Mouse (Mus musculus) splenic B cell, adult 2 months (primary cell): ENCODE data around the gene Plekhd1.

Source experiments
- DNase-seq: peaks from one replicate; pipeline ENCODE4 v3.0.0-alpha.2; 2011; ENCODE audit warnings: low read depth, low spot score
- H3K27me3 ChIP-seq: 2 replicates; pipeline ENCODE4 v1.6.1; 2012; ENCODE audit warnings: mild to moderate bottlenecking, low read length, moderate library complexity, mixed read lengths; ENCODE audit not compliant: control insufficient read depth, poor library complexity, insufficient read depth, severe bottlenecking
- H3K36me3 ChIP-seq: 2 replicates; pipeline ENCODE4 v1.6.1; 2012; ENCODE audit warnings: mild to moderate bottlenecking, low read length, moderate library complexity, mixed read lengths; ENCODE audit not compliant: control insufficient read depth, poor library complexity, insufficient read depth, severe bottlenecking

The Plekhd1 gene

DNA sequence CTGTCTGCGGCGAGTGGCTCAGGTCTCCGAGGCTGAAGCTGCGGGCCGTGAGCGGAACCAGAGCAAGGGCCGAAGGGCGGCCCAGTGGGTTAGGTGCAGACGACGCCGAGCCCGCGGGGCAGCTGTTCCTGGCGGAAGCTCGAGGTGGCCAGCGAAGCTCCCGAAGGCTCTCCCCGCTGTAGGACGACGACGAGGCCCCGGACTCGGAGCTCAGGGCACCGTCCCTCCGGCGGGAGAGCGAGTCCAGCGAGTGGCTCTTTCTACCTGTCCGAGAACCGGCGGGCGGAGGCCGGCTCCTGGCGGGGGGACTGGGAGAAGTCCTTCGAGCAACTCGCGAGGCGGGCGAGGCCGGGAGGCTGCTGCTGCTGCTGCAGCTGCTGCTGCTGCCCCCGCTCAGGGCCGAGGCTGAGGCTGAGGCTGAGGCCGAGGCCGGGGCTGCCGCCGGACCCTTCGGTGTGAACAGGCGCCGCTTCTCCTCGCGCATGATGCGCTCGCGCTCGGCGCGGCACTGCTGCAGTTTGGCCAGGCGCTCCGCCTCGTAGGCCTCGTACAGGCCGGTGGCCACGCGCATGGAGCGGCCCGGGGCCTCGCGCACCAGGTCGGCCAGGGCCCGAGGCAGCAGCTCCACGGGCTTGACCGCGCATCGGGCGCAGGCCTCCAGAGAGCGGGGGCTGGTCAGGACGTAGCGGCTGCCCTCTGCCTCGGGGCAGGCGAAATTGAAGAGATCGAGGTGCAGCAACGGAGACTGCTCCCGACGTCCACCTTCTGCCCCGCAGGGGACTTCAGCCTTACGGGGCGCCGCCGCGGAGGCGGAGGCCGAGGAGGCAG is 66.4 kb downstream of the Plekhd1 start:
- Histone ChIP-seq H3K36me3 (no peaks in the 10 kb centered on the region), H3K27me3 (peaks cover 4% of the 10 kb centered on the region; the same call in 1 of the 2 replicates)
- no peak for DNase-seq

DNA sequence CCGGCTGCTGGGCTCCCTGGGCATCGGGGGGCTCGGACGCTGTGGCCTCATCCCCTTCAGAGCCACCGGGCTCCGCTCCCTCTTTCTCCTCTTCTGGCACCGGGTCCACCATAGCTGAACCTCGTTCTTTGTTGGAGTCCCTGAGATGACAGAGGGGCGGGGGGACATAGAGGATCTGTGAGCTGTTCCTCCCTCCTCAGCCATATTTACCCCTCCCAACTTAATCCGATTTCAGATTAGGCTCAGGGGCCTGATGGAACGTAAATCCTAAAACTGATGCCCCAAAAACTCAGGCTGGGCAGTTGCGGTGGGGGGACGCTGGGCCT is 67.0 kb downstream of the Plekhd1 start:
- H3K27me3 ChIP-seq, result peaks cover 4% of the 10 kb centered on the region; the same call in 1 of the 2 replicates
- no peaks in the 10 kb centered on the region for H3K36me3 ChIP-seq
- no peak for DNase-seq

DNA sequence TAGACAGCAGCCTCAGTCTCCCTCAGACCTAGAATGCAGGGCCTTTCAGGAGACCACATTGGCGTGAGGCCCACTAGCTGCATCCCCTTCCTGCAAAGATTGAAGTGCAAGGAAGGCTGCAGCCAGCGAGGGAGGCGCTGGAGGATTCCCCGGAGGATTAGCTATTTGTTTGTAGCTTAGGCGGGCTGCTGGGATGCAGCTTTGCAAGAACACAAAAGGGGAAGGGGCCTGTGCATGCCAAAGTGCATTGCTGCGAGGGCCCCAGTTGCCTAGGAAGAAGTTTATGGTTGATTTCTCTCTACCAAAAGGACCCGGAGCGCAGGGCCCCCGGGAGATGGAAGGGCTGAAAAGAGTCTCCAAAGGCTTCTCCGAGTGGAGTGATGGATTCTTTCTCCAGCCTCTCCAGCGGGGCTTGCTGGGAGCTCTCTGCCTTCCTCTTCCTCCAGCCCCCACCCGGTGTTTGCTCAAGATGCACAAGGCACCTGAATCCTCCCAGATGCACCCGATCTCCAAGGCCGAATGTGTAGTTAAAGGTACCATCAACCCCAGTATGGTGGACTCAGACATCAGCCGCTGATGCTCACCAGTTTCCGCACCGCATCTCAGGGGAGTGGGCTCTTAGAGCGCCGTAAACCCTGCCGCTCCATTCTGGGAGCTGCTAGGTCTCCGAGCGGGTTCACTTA is 67.5 kb downstream of the Plekhd1 start:
- Histone ChIP-seq H3K36me3 (no peaks in the 10 kb centered on the region), H3K27me3 (peaks cover 4% of the 10 kb centered on the region; the same call in 1 of the 2 replicates)
- DNase-seq, result no peak

DNA sequence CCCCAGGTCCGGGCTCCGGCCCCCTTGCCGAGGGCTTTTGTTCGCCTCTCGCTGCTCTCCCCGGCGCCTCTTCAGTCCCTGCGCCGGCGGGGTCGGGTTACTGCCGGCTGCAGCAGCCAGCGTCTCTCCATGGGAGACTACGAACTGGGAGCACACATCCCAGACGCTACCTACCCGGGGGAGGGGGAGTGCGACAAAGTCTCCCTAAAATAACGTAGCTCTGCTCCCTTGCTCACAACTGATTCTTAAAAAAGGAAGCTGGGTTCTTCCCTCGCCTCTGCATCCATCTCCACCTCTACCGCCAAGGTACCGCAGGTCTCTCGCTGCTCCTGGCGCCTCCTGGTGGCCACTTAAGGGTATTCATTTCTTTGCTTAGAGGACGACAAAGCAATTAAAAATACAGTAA is 68.0 kb downstream of the Plekhd1 start, which contains the start of gene Ccdc177:
Gene Ccdc177, minus strand, starts transcription at position 292 of the 406 bp plus-strand sequence.
- DNase-seq, result peak; percentile 86
- H3K27me3 ChIP-seq, result peaks cover 4% of the 10 kb centered on the region; the same call in 1 of the 2 replicates
- no peaks in the 10 kb centered on the region for H3K36me3 ChIP-seq

DNA sequence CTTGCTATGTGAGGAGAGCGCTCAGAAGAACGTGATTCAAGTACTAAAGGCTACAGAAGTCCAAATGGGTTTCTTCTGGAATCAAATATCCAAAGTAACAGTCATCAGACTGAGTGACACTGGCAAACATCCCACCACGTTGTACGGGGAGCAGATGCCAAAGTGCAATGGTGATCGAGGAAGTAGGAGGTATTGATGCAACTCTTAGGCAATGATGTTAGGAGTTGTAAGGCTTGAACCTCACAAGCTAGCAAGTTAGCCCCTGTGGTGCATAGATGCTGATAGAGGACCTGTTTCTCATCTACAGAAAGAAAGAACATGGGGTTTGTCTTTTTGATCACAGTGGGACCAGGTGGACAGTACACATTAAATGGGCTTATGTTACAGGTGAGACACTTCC is 70.6 kb downstream of the Plekhd1 start:
- peaks cover 3% of the 10 kb centered on the region; the same call in 1 of the 2 replicates for H3K27me3 ChIP-seq
- no peaks in the 10 kb centered on the region for H3K36me3 ChIP-seq
- no peak for DNase-seq

DNA sequence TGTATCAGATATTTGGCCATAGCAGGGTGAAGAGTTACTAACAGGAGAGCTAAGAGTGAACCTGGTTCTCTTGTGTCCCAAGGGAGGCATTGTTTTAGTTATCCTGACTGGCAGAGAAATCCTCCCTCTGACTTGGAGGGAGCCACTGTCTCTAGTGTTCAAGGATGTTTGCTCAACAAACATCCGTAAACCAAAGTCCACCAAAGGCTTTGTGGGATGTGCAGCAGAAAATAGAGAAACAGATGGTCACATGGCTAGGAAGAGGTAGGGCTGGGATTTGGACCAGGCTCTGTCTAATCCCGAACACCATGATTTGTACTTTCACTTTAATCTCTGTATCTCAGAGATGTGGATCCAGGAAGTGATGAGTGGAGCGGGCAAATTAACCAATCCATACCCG is 71.7 kb downstream of the Plekhd1 start:
- Histone ChIP-seq H3K27me3 (no peaks in the 10 kb centered on the region), H3K36me3 (no peaks in the 10 kb centered on the region)
- no peak for DNase-seq

DNA sequence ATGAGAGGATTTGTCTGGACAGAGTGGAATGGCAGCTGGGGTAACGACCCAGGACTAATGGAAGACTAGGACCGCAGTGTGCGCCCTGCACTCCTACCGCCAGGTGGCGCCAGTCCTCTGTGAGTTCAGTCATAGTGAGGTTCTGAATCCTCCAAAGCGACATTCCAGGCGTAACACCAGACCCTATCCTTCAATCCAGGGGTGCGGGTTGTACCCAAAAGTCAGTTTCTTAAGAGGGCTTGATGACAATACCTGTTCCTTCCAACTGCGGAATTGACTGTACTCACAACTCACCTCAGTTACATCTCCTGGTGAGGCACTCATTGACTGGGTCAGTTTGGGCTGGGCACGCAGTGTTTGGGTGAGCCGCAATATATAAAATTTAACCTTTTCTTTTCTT is 77.3 kb downstream of the Plekhd1 start:
- DNase-seq, result peak; percentile 85
- Histone ChIP-seq H3K27me3 (no peaks in the 10 kb centered on the region), H3K36me3 (no peaks in the 10 kb centered on the region)
